Mouse (Mus musculus) C2C12 (cell line): ENCODE data around the gene Shcbp1l. TPM values are rescaled to one million over a fixed set of nuclear protein-coding genes. Genes with fewer than 3 reads are reported as not detected.

Source experiments
- H3K27me3 ChIP-seq: one replicate; pipeline ENCODE4 v1.6.1; 2011; ENCODE audit not compliant: control insufficient read depth, insufficient read depth, insufficient read length
- H3K36me3 ChIP-seq: one replicate; pipeline ENCODE4 v1.6.1; 2011; ENCODE audit not compliant: control insufficient read depth, insufficient read depth
- H3K4me3 ChIP-seq: one replicate; pipeline ENCODE4 v1.5.1; 2011; ENCODE audit warnings: mild to moderate bottlenecking, control low read depth; ENCODE audit not compliant: poor library complexity, insufficient read depth, severe bottlenecking
- H3K79me2 ChIP-seq: one replicate; pipeline ENCODE4 v1.6.1; 2011; ENCODE audit not compliant: control insufficient read depth, insufficient read depth
- H3K79me3 ChIP-seq: one replicate; pipeline ENCODE4 v1.6.1; 2011; ENCODE audit warnings: low read depth, control low read depth
- H3ac ChIP-seq: one replicate; pipeline ENCODE3; 2011; ENCODE audit warnings: low read depth; ENCODE audit not compliant: control insufficient read depth, insufficient read length
- CEBPB ChIP-seq: IDR thresholded peaks from one replicate; pipeline ENCODE4 v1.6.1; 2011; ENCODE audit warnings: low read depth, mild to moderate bottlenecking, control low read depth, moderate library complexity
- CTCF ChIP-seq: IDR thresholded peaks from one replicate; pipeline ENCODE4 v1.5.1; 2011; ENCODE audit not compliant: control insufficient read depth, insufficient read depth, insufficient read length
- FOSL1 ChIP-seq: IDR thresholded peaks from one replicate; pipeline ENCODE4 v1.8.0; 2011; ENCODE audit warnings: mild to moderate bottlenecking, low read length; ENCODE audit not compliant: poor library complexity, insufficient read depth, severe bottlenecking
- MAX ChIP-seq: IDR thresholded peaks from one replicate; pipeline ENCODE4 v1.6.1; 2011; ENCODE audit warnings: mild to moderate bottlenecking, control low read depth
- MYOD1 ChIP-seq: IDR thresholded peaks from one replicate; pipeline ENCODE4 v1.6.1; 2011; ENCODE audit warnings: low read depth; ENCODE audit not compliant: control insufficient read depth, insufficient read length
- MYOG ChIP-seq: IDR thresholded peaks from one replicate; pipeline ENCODE4 v1.6.1; 2011; ENCODE audit not compliant: control insufficient read depth, insufficient read length; ENCODE audit errors: extremely low read depth
- USF1 ChIP-seq: IDR thresholded peaks from one replicate; pipeline ENCODE4 v1.6.1; 2011; ENCODE audit warnings: low read depth, mild to moderate bottlenecking, control low read depth, moderate library complexity
- polyA plus RNA-seq: library from polyadenylated mRNA; unstranded; fragments of >200 nt; fragmentation: generic; extraction: Trizol; gene quantifications from one replicate; pipeline ENCODE4 v1.2.1, GENCODE M21; 2012; ENCODE audit warnings: missing spikeins

Shcbp1l gene
- polyA plus RNA-seq, 1 experiment = 0.08 TPM

GRCm38 (mm10) chr1:153491822-153492221 lies 66.9 kb downstream of the Shcbp1l start:
- no peak for TF ChIP-seq CTCF
- no peak for TF ChIP-seq USF1
- TF ChIP-seq CEBPB = no peak
- no peak for TF ChIP-seq MYOD1
- TF ChIP-seq MAX = no peak
- no peak for TF ChIP-seq FOSL1
- TF ChIP-seq MYOG = no peak
- Histone ChIP-seq H3K4me3 (no peak overlapping the region), H3K27me3 (no peaks in the 10 kb centered on the region), H3ac (no peak overlapping the region), H3K36me3 (no peaks in the 10 kb centered on the region), H3K79me3 (peaks cover 6% of the 10 kb centered on the region), H3K79me2 (peaks cover 8% of the 10 kb centered on the region)

GRCm38 (mm10) chr1:153493338-153493737 lies 68.4 kb downstream of the Shcbp1l start:
- Histone ChIP-seq H3K27me3 (no peaks in the 10 kb centered on the region), H3ac (no peak overlapping the region), H3K36me3 (no peaks in the 10 kb centered on the region), H3K79me3 (no peaks in the 10 kb centered on the region), H3K4me3 (no peak overlapping the region), H3K79me2 (no peaks in the 10 kb centered on the region)
- TF ChIP-seq MYOD1 = no peak
- TF ChIP-seq USF1 = peak; percentile 75

DNA sequence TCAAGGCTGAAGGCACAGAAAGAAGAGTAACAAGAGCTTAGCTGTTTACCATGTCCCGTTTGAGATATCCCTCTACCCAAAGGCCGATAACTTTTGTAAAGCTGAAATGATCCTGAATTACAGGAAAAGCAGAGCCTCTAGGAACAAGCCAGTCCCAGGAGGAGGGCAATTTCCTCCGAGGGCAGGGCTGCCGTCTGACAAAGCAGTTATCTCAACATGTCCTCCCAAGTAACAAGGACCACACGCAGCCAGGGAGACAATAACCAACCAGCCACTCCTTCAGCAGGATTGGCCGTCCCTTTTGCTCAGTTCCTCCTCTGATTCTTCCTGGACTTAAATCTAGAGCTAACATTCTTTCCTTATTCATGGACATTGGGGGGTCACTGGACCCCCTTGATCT lies 69.0 kb downstream of the Shcbp1l start:
- no peaks in the 10 kb centered on the region for H3K79me2 ChIP-seq
- TF ChIP-seq CEBPB = no peak
- no peak for TF ChIP-seq CTCF
- no peak for TF ChIP-seq MAX
- no peak for TF ChIP-seq MYOD1
- TF ChIP-seq FOSL1 = no peak
- TF ChIP-seq USF1 = no peak
- no peak for TF ChIP-seq MYOG
- no peak overlapping the region for H3ac ChIP-seq
- no peaks in the 10 kb centered on the region for H3K36me3 ChIP-seq
- no peaks in the 10 kb centered on the region for H3K79me3 ChIP-seq
- H3K4me3 ChIP-seq = no peak overlapping the region
- no peaks in the 10 kb centered on the region for H3K27me3 ChIP-seq

DNA sequence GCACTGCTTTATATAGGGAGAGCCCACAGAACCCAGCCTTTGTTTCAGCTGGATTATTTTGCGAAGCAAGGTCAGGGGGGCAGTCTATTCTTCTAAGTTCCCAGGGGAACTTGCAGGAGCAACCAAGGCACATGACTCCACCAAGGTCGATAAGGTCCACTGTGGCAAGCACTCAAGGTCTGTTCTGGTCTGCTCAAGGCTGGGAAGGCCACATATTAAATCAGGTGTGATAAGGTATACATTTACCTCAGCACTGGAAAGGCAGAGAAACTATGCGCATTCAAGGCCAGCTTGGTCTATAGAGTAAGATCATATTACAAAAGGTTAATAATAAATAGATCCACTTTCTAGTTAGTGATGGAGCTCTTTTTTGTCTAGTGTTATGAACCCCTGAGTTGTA lies 71.1 kb downstream of the Shcbp1l start:
- Histone ChIP-seq H3ac (no peak overlapping the region), H3K4me3 (no peak overlapping the region), H3K27me3 (no peaks in the 10 kb centered on the region), H3K36me3 (no peaks in the 10 kb centered on the region), H3K79me2 (no peaks in the 10 kb centered on the region), H3K79me3 (no peaks in the 10 kb centered on the region)
- no peak for TF ChIP-seq CEBPB
- no peak for TF ChIP-seq MYOD1
- TF ChIP-seq FOSL1 = no peak
- TF ChIP-seq MAX = no peak
- TF ChIP-seq USF1 = no peak
- TF ChIP-seq MYOG = no peak
- TF ChIP-seq CTCF = no peak

GRCm38 (mm10) chr1:153500030-153500429 lies 75.1 kb downstream of the Shcbp1l start:
- TF ChIP-seq FOSL1 (no peak), MYOG (no peak), CTCF (no peak), CEBPB (no peak), MYOD1 (no peak), MAX (no peak), USF1 (no peak)

GRCm38 (mm10) chr1:153501644-153502321 lies 76.8 kb downstream of the Shcbp1l start:
- Histone ChIP-seq H3K36me3 (no peaks in the 10 kb centered on the region), H3K79me3 (no peaks in the 10 kb centered on the region), H3ac (no peak overlapping the region), H3K4me3 (no peak overlapping the region), H3K79me2 (no peaks in the 10 kb centered on the region), H3K27me3 (no peaks in the 10 kb centered on the region)
- TF ChIP-seq MAX = no peak
- no peak for TF ChIP-seq FOSL1
- peak; percentile 87 for TF ChIP-seq MYOD1

More at GRCm38 (mm10) chr1:153500030-153500429, 75.1 kb downstream of the Shcbp1l start:
- no peaks in the 10 kb centered on the region for H3K79me3 ChIP-seq
- no peaks in the 10 kb centered on the region for H3K79me2 ChIP-seq
- no peak overlapping the region for H3ac ChIP-seq
- no peaks in the 10 kb centered on the region for H3K36me3 ChIP-seq
- no peak overlapping the region for H3K4me3 ChIP-seq
- no peaks in the 10 kb centered on the region for H3K27me3 ChIP-seq

Other genes with a start within 250 kb of the Shcbp1l start
- 5.4 TPM for gene Lamc2, start 238.7 kb upstream of the Shcbp1l start, polyA plus RNA-seq
- 35.5 TPM for gene Lamc1, start 92.4 kb upstream of the Shcbp1l start, polyA plus RNA-seq
- 53.1 TPM for gene Dhx9, start 62.5 kb downstream of the Shcbp1l start, polyA plus RNA-seq
- gene Npl, start 124.9 kb downstream of the Shcbp1l start, polyA plus RNA-seq = 0.26 TPM
- under 0.01 TPM for gene Rgs8, start 227.9 kb downstream of the Shcbp1l start, polyA plus RNA-seq